Mouse (Mus musculus) hematopoietic stem cell, adult 5-6 weeks (primary cell): ENCODE results near the gene Syt1. TPM values are rescaled to one million over a fixed set of nuclear protein-coding genes. Genes with fewer than 3 reads are reported as not detected.

Experiments
- ATAC-seq, 2 experiments: fragments of 125-278 bp in 1 of 2; replicated peaks in 1 of 2; 2 replicates each; pipeline ENCODE4 v1.8.0; 2016 to 2017; ENCODE audit warnings: inconsistent platforms in 2 of 2, mild to moderate bottlenecking in 2 of 2, moderate number of reproducible peaks in 2 of 2, low read depth in 1 of 2, moderate TSS enrichment in 1 of 2; ENCODE audit not compliant: low FRiP score in 2 of 2, poor library complexity in 2 of 2, severe bottlenecking in 2 of 2, insufficient read depth in 1 of 2, low TSS enrichment in 1 of 2
- total RNA-seq: library from RNA; stranded (forward); fragments of 172-1452, 232-1000 nt; gene quantifications from 2 replicates; pipeline ENCODE4 v1.2.3, GENCODE M21; 2017

Gene Syt1
- total RNA-seq, 1 experiment from 2014 or later: not detected

DNA sequence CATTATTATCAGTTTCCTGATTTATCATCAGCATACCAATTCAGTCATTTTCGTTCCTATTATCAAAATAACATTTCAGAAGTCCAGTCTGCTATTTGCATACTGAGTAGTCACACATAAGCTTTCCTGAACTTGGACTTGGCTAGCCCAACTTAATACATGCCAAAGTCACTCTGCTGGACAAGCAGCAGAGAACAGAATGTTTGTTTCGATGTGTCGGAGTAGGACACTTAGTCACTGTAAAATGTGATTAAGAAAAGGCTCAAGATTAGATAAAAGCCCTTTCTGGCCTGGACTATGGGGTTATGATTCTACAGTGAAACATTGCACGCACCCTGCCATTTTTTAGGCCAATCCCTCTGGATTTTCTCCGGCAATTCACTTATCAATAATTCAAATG is 114.3 kb downstream of the Syt1 start:
- no peak for ATAC-seq

GRCm38 (mm10) chr10:108893288-108893687 is 117.5 kb downstream of the Syt1 start:
- ATAC-seq: no peak

DNA sequence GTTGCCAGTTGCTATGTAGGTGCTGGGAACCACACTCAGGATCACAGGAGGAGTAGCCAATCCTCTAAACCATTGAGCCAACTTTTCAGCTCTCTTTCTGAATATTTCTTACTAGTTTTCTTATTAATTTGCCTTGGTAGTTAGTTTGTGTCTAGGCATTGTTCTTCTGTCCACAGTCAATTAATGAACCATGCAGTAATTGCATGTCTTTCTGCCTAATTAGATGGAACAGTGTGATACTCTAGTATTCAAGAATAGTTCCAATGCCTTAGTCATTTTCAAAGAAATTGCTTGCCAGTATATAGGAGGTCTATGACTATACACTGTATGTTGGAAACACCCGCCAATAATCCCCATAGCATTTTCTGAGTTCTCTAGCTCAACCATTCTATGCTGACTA is 118.3 kb downstream of the Syt1 start:
- no peak for ATAC-seq

DNA sequence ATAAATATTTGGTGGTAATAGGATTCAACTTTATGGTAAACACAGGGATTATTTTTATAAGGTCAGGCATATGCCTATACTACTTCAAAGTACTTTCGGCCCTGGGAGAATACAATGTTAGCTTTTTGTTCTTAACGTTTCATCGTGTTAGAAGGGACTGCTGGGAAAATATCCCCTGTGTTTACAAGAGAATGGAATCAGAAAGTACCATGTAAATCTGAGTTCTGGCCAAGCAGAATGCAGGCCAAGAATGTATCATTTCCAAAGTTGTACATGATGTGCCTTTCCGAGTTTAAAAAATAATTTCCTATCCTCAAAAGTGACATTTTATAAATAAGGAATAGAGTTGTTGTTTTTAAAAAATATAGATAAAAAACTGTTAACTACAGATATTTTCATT is 121.7 kb downstream of the Syt1 start:
- no peak for ATAC-seq

DNA sequence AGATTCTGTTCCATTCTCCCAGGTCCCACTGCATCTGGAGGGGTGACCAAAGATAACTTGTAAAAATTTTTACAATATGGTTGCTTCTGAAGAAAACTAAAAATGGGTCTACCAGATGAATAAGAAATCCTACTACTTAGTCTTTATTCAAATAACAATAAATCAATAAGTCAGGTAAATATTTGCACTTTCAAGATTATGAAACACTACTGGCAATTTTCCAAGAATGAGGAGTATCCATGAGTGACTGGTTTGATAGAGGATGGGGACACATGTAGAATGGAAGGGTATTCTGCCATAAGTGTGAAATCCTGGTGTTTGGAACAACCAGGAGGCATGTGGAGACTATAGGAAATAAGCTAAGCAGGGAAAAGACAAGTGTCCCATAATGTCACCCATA is 124.0 kb downstream of the Syt1 start:
- no peak for ATAC-seq

- no peak for ATAC-seq
These were observed 125.0 kb downstream of the Syt1 start for GRCm38 (mm10) chr10:108885769-108886168.

DNA sequence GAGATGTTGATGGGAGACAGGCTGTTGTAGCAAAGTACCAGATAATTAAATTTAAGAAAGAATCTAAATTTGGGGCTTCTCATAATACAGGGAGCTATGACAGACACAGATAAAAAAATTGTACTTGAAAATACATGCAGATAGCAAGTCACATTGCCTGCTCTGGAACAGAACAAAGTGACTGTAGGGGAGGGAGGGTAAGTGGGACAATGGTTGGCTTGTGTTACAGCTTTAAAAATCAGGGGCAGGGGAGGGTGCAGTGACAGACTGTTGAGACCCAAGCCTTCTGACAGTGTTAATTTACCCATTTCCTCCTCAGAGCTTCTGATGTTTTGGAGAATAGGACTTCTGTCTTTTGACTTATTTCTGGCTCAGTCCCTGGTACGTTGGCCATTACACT is 126.3 kb downstream of the Syt1 start:
- ATAC-seq: no peak

DNA sequence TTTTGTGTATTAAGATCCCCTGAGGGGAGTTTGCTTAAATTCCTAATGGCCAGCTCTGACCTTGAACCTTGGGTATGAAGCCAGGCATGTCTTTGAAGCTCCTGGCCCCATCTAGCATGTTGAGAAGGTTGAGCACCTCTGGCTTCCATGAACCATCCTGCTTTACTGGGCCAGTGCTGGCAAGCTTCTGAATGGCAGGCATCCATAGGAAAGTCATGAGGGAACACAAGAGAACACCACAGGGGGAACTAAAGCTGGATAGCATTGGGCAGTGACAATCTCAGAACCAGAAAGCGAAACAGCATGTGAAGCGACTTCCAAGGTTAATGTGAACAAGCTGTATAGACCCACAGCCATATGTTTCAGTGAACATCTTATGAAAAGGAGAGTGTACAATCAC is 130.4 kb downstream of the Syt1 start:
- ATAC-seq: no peak

DNA sequence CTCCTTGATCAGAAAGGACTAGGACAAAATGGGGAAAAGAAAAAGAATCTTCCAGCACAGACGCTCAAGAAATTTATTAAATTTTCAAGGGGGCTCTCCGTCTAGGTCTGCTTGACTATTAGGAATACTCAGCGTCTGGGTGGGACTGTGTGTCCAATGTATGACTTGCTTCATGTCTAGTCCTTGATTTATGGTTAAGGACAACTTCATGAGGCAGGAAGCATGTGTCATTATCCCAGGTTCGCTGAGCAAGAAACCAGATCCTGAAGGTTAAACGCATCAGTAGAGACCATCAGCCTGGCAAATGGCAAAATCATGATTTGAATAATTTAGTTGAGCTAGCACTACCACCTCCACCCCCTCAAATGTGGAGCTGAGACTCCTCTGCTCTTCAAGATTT is 135.1 kb downstream of the Syt1 start:
- no peak for ATAC-seq

DNA sequence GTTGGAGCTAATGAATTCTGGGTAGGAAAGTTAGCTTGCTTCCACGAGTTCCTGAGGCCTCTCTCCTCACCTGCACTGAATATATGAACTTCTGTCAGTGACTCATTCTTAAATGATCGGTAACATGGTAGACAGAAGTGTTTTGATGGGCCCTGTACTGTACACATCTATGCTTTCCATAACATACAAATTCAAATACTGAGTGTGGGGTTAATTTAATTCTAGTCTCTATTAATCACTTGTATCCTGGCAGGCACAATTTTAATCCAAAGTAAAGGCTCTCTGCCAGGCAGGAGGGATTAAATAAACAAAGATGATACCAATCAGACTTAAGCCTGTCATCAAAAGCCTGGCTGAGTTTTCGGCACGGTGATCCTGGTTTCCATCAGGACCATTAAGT is 136.1 kb downstream of the Syt1 start:
- ATAC-seq: no peak

DNA sequence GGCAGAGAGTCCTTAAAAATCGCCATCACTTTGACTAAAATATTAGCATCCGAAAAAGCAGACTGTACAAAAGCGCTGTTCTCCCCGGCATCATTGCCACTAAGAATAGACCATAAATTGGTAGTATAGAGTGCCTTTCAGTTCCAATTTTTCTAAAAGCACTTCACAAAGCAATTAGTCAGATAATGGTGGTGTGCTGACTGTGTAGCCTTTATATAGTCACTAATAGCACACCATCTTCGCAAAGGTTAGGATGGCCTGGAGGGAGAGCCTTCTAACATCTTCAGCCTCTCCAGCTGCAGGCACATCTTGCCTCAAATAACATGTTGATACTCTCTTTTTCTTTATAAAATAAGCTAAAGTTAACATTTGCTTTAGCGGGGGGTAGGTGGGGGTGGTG is 138.4 kb downstream of the Syt1 start:
- no peak for ATAC-seq

DNA sequence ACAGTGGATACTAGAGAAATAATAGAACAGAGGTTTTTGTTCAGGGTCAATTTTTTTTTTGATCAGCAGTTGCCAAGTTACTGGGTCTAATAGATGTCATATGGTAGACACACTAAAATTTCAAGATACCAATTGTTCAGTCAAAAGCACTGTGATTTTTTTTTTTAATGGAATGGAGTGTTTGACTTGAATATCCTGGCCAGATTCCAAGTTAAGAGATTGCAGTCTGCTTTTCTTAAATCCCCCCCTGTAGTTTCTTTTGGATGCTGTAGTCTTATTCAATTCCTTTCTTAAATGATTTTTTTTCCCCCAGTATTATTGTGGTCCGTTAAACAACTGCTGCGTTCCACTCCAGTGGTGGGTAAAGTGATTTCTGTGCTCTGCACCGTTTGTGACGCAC is 140.2 kb downstream of the Syt1 start:
- ATAC-seq: no peak

GRCm38 (mm10) chr10:108868136-108868535 is 142.6 kb downstream of the Syt1 start:
- no peak for ATAC-seq

DNA sequence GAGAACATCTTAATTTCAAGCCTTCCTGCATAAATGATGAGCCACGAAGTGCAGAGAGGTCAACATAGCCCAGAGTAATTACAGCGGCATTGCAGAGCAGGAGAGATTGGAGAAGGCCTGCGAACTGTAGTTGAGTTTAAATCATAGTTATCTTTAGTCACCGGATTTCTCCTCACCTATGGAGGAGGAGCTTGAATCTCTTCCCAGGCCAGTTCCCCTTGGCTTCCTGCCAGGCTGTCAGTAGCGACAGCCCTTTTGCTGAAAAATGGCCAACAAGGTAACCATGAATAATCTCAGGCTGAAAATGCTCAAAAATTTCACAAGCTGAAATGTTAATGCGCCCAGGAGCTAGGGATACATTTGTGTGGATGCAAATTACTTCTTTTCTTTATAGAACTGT is 143.6 kb downstream of the Syt1 start:
- no peak for ATAC-seq

- no peak for ATAC-seq
These were observed 145.2 kb downstream of the Syt1 start for GRCm38 (mm10) chr10:108865586-108865985.

DNA sequence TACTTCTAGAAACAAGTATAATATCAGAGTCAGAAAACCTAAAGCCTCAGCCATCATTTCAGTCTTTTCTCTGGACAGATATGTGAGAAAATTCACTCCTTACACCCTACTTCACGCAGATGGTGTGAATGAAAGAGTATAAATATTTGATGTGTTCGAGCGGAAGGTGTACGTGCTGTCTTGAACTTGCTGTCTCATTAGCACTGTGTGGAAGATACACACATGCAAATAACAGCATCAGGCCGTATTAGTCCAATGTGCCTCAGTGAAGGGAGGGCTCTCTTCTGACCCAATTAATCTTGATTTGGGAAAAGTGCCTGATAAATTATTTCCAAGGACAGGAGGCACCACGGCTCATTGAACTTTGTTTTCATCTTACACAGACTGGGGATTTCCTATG is 154.8 kb downstream of the Syt1 start:
- ATAC-seq: no peak

DNA sequence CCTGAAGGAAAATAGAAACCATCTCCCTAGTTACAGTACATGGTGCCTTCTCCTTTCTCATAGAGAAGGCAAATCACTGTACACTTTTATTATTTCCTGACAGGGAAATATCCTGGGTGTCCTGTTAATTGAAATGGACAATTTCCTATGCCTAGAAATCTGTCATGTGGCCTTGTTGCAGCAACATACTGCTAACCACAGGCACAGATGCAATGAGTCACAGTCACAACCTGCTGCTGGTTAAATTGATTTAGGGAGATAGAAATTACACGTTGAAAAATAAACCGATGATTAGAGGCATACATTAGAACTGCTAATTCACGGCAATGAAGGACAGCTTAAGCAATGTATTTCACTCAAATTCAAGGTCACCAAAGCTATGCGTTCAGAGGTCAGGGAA is 158.0 kb downstream of the Syt1 start:
- no peak for ATAC-seq

DNA sequence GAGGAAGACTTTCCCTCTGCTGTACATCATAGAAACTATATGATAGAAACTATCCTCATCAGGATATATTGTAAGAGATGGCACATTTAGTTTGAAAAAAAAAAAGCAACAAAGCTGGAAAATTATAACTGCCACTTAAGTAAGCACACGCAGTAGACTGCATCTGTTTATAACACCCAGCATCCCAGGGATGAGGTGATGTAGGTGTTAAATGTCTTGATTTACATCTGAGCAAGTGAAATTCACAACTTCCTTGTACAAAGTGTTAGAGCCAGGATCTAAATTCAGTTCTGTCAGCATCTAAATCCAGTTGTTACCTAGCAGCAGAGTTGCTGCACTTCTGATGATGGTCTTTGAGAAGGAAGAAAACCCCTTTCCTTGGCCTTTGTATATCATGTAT is 173.3 kb downstream of the Syt1 start:
- no peak for ATAC-seq

DNA sequence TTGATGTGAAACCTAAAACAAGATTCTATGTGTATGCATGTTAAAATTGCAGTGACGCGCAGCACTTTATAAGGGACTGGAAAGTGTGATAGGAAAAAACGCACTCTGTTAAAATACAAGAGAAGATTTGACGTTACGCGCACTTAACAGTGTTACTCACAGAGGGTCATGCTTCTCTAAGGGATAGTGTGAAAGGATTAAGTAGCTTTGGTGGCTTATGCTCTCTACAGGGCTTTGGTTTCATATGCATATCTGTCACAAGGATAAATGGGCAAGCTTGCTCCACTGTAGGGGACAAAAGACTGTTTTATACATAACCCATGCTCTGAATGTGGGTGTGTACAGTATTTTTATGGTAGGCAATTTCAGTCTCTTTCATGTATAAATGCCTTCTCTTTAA is 178.5 kb downstream of the Syt1 start:
- no peak for ATAC-seq

GRCm38 (mm10) chr10:108831801-108832200 is 179.0 kb downstream of the Syt1 start:
- ATAC-seq: no peak
